Mouse (Mus musculus) embryonic facial prominence, embryonic 15.5 days (tissue): Measurements from ENCODE around the gene Onecut3. TPM values are rescaled to one million over a fixed set of nuclear protein-coding genes. Genes with fewer than 3 reads are reported as not detected.

Experiments
- ATAC-seq: fragments of 200-750 bp; cut with Nextera tagmentation; 2 replicates; pipeline ENCODE4 v1.8.0; 2017; ENCODE audit warnings: low read depth, moderate TSS enrichment; ENCODE audit not compliant: insufficient number of reproducible peaks, low FRiP score, low TSS enrichment
- H3K27ac ChIP-seq: fragments of 300-500 bp; sonication (generic); replicated peaks from 2 replicates; pipeline ENCODE4 v1.5.1; 2015; ENCODE audit warnings: mild to moderate bottlenecking, inconsistent platforms
- H3K27me3 ChIP-seq: fragments of 300-500 bp; sonication (generic); 2 replicates; pipeline ENCODE4 v1.6.1; 2015; ENCODE audit warnings: inconsistent platforms
- H3K36me3 ChIP-seq: fragments of 300-500 bp; sonication (generic); 2 replicates; pipeline ENCODE4 v1.6.1; 2015; ENCODE audit warnings: mild to moderate bottlenecking, inconsistent platforms
- H3K4me1 ChIP-seq: fragments of 300-500 bp; sonication (generic); 2 replicates; pipeline ENCODE4 v1.6.1; 2015; ENCODE audit warnings: inconsistent platforms
- H3K4me2 ChIP-seq: fragments of 300-500 bp; sonication (generic); replicated peaks from 2 replicates; pipeline ENCODE4 v1.6.1; 2015; ENCODE audit warnings: mild to moderate bottlenecking, inconsistent platforms
- H3K4me3 ChIP-seq: fragments of 300-500 bp; sonication (generic); replicated peaks from 2 replicates; pipeline ENCODE4 v1.5.1; 2015; ENCODE audit warnings: mild to moderate bottlenecking, inconsistent platforms
- H3K9ac ChIP-seq: fragments of 300-500 bp; sonication (generic); 2 replicates; pipeline ENCODE4 v1.6.1; 2015; ENCODE audit warnings: inconsistent platforms
- H3K9me3 ChIP-seq: fragments of 300-500 bp; sonication (generic); replicated peaks from 2 replicates; pipeline ENCODE4 v1.6.1; 2016; ENCODE audit warnings: inconsistent platforms
- WGBS: fragments of 180-500 bp; shearing (Covaris S2); methylation state at CpG from one replicate; pipeline ENCODE4 v1.1.7; 2015; 5-methylcytosine and 5-hydroxymethylcytosine counted together
- polyA plus RNA-seq: library from polyadenylated mRNA; unstranded; fragments of >200 nt; fragmentation: Nextera tagmentation; extraction: Ambion mirVana; gene quantifications from 2 replicates; pipeline ENCODE4 v1.2.1, GENCODE M21; 2015

The Onecut3 gene
- polyA plus RNA-seq, result not detected in 2 replicates

GRCm38 (mm10) chr10:80494732-80495131, at the start of gene Onecut3:
TSS of gene Onecut3 (plus strand) at chr10:80494835.
- Histone ChIP-seq H3K36me3 (no peaks in the 10 kb centered on the region), H3K4me1 (peaks cover 39% of the 10 kb centered on the region), H3K4me3 (peak within 1 kb of the TSS; percentile 48), H3K9ac (peak within 1 kb of the TSS; percentile 24; the same call in 1 of the 2 replicates), H3K4me2 (peak within 1 kb of the TSS; percentile 87), H3K27ac (no peak within 1 kb of the TSS), H3K9me3 (no peaks in the 10 kb centered on the region), H3K27me3 (peaks cover 98% of the 10 kb centered on the region)
- ATAC-seq, result 0 out of 2 replicates have a peak, but pooled peaks have one; percentile 7
- under 1% methylated on average over 28 of the region's 42 CpGs for WGBS

DNA sequence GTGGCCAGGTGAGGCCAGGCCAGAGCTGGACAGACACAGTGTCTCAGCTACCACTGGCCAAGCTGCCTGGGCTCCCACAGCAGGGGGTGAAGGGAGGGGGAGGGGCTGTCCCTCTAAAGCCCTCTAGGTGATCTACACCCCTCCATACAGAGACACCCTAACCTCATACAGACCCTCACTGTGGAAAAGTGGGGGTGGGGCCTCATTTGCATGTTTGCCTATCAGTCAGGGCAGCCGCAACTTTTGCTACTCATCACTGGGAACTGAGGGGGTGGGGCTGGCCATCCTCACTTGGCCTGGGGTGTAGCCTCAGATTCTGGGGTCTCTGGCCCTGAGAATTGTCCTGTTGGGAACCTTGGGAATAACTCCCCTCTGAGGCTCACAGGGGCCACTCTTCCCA, 49.6 kb upstream of the Onecut3 start:
- ATAC-seq, result no peak
- Histone ChIP-seq H3K27me3 (peaks cover 13% of the 10 kb centered on the region), H3K36me3 (no peaks in the 10 kb centered on the region), H3K4me3 (no peak overlapping the region), H3K27ac (no peak overlapping the region), H3K4me2 (no peak overlapping the region), H3K9ac (no peak overlapping the region), H3K4me1 (peaks cover 11% of the 10 kb centered on the region; the same call in 1 of the 2 replicates), H3K9me3 (no peaks in the 10 kb centered on the region)
- WGBS, result 35% methylated on average over 1 of the region's 1 CpGs

DNA sequence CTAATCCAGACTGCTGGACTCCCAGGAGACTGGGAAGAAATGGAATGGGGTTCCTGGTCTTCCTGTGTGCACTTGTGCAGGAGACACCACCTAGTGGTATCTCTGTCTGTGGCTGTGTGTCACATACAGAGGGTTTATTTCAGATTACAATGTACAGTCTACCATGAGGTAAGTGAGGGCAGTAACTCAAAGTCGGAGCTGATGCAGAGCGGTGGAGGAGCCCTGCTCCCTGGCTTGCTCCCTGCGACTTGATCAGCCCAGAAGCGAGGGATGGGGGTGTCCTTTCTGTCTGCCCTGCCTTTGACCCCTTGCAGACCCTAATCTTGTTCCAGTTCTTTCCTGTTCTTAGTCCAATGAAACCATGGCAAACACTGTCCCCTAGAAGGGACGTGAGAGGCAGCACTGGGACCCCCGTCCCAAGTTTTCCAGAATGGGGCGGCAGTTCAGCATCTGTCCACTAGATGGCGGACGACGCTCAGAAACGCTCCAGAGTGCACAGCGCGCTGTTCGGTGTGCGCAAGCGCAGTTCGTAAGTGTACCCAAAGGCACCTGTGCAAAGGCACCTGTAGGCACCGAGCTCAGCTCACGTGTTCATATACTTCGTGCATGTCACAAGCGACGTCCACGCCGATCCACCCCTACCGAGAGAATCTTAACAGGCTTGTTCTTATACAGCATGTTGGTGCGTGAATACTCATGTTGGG, 48.6 kb upstream of the Onecut3 start:
- H3K4me3 ChIP-seq, result no peak overlapping the region
- WGBS, result 8% methylated on average over 26 of the region's 26 CpGs
- H3K4me2 ChIP-seq, result peak overlapping the region; percentile 19; the same call in 1 of the 2 replicates
- H3K9me3 ChIP-seq, result no peaks in the 10 kb centered on the region
- H3K4me1 ChIP-seq, result peaks cover 15% of the 10 kb centered on the region
- H3K27ac ChIP-seq, result no peak overlapping the region
- H3K9ac ChIP-seq, result no peak overlapping the region
- H3K36me3 ChIP-seq, result no peaks in the 10 kb centered on the region
- peaks cover 18% of the 10 kb centered on the region for H3K27me3 ChIP-seq
- peak; percentile 35; the same call in 1 of the 2 replicates for ATAC-seq

DNA sequence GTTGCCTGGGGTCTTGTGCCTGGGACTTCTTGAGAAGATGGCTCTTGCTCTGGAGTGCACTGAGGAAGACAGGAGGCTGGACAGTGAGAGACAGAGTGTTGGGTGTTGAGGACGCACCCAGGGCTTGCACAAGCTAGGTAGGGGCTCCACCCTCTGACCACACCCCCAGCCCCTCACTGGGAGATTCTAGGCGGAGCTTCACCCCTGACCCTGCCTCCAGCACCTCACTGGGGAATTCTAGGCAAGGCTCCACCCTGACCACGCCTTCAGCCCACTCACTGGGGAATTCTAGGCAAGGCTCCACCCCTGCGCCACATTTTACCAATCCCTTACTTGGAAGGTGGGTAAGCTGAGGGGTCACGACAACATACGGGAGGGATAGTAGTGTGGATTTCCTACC, 44.0 kb upstream of the Onecut3 start:
- no peak for ATAC-seq
- peaks cover 36% of the 10 kb centered on the region for H3K27me3 ChIP-seq
- 8% methylated on average over 6 of the region's 6 CpGs for WGBS

GRCm38 (mm10) chr10:80453601-80454000, 41.0 kb upstream of the Onecut3 start:
- Histone ChIP-seq H3K4me2 (no peak overlapping the region), H3K4me1 (peaks cover 4% of the 10 kb centered on the region; the same call in 1 of the 2 replicates), H3K9me3 (no peaks in the 10 kb centered on the region), H3K36me3 (no peaks in the 10 kb centered on the region), H3K27me3 (peaks cover 26% of the 10 kb centered on the region), H3K9ac (no peak overlapping the region), H3K4me3 (no peak overlapping the region), H3K27ac (no peak overlapping the region)
- WGBS, result 64% methylated on average over 10 of the region's 10 CpGs
- no peak for ATAC-seq

More for the DNA sequence above, 44.0 kb upstream of the Onecut3 start:
- Histone ChIP-seq H3K9me3 (no peaks in the 10 kb centered on the region), H3K4me3 (no peak overlapping the region), H3K36me3 (no peaks in the 10 kb centered on the region), H3K4me1 (peaks cover 11% of the 10 kb centered on the region), H3K27ac (no peak overlapping the region), H3K4me2 (no peak overlapping the region), H3K9ac (no peak overlapping the region)

DNA sequence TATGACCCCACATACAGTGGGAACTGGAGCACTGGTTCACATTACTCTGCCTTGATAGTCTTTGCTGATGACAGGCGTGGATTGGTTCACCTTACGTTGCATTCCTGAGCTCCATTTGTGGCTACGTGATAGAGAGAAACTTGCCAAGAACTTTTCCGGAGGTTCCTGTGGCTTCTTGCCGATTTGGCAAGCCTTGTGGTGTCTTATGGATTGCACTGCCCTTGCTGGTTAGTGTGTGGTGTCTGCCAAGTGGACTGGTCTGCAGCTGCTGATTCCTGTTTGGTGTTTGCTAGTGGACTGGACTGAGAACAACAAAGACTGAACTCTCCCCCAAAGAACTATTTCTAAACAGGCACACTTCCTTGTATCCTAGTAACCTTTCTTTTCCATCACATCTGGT, 39.9 kb upstream of the Onecut3 start:
- H3K4me2 ChIP-seq, result no peak overlapping the region
- no peak overlapping the region for H3K27ac ChIP-seq
- no peaks in the 10 kb centered on the region for H3K9me3 ChIP-seq
- H3K27me3 ChIP-seq, result peaks cover 23% of the 10 kb centered on the region
- no peak overlapping the region for H3K4me3 ChIP-seq
- no peak overlapping the region for H3K9ac ChIP-seq
- 61% methylated on average over 5 of the region's 5 CpGs for WGBS
- no peak for ATAC-seq
- peaks cover 4% of the 10 kb centered on the region; the same call in 1 of the 2 replicates for H3K4me1 ChIP-seq
- H3K36me3 ChIP-seq, result no peaks in the 10 kb centered on the region

DNA sequence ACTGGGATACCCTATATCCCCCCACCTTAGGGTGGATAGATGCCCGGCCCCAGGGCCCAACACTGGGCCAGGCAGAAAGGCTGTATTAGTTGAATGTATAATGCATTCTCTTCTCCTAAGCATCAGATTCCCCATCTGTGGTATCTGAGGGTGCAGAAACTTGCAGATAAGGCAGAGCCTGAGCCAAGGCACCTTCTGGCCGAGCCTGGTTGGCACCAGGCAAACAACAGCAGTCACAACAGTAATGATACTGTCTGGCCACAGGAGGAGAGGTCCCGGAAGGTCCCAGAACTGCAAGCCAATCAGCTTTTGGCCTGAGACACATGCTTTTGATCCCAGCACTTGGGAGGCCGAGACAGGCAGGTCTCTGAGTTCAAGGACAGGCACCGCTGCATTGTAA, 38.9 kb upstream of the Onecut3 start:
- H3K4me3 ChIP-seq, result no peak overlapping the region
- H3K9ac ChIP-seq, result no peak overlapping the region
- ATAC-seq, result no peak
- H3K9me3 ChIP-seq, result no peaks in the 10 kb centered on the region
- H3K27me3 ChIP-seq, result peaks cover 20% of the 10 kb centered on the region
- no peaks in the 10 kb centered on the region for H3K36me3 ChIP-seq
- WGBS, result 75% methylated on average over 5 of the region's 5 CpGs
- no peak overlapping the region for H3K4me2 ChIP-seq
- peaks cover 2% of the 10 kb centered on the region; the same call in 1 of the 2 replicates for H3K4me1 ChIP-seq
- no peak overlapping the region for H3K27ac ChIP-seq

GRCm38 (mm10) chr10:80459236-80459635, 35.4 kb upstream of the Onecut3 start:
- no peaks in the 10 kb centered on the region for H3K4me1 ChIP-seq
- H3K9me3 ChIP-seq, result no peaks in the 10 kb centered on the region
- WGBS, result 89% methylated on average over 10 of the region's 10 CpGs
- ATAC-seq, result no peak
- no peak overlapping the region for H3K27ac ChIP-seq
- H3K36me3 ChIP-seq, result no peaks in the 10 kb centered on the region
- no peak overlapping the region for H3K9ac ChIP-seq
- no peak overlapping the region for H3K4me2 ChIP-seq
- H3K27me3 ChIP-seq, result 0 out of 2 replicates have a peak, but pooled peaks cover 7% of the 10 kb centered on the region
- no peak overlapping the region for H3K4me3 ChIP-seq

- H3K9ac ChIP-seq, result no peak overlapping the region
- H3K27me3 ChIP-seq, result peaks cover 10% of the 10 kb centered on the region
- no peak overlapping the region for H3K4me2 ChIP-seq
- H3K27ac ChIP-seq, result no peak overlapping the region
- H3K4me1 ChIP-seq, result 0 out of 2 replicates have a peak, but pooled peaks cover 3% of the 10 kb centered on the region
- no peak for ATAC-seq
- WGBS, result 86% methylated on average over 11 of the region's 11 CpGs
- no peak overlapping the region for H3K4me3 ChIP-seq
- H3K36me3 ChIP-seq, result no peaks in the 10 kb centered on the region
- no peaks in the 10 kb centered on the region for H3K9me3 ChIP-seq
Measured at GRCm38 (mm10) chr10:80459671-80460070, 35.0 kb upstream of the Onecut3 start.

DNA sequence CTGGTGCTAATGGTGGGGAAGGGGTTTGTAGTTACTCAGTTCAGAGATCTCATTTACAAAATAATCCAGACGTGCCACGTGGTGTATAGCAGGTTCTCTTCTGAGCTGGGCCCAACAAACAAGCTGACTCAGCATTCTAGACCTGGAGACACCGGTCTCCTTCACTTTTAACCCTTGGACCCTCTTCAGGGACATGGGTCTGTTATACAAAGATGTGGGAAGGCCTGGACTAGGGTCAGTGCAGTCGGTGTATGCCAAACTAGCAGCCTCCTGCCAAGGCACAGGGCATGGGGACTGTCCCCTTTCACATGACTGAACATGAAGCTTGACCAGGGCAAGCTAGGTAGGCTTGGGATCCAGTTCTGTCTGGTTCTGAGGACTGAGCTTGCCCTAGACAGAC, 34.3 kb upstream of the Onecut3 start:
- H3K4me1 ChIP-seq, result 0 out of 2 replicates have a peak, but pooled peaks cover 5% of the 10 kb centered on the region
- ATAC-seq, result no peak
- H3K4me2 ChIP-seq, result no peak overlapping the region
- no peak overlapping the region for H3K9ac ChIP-seq
- H3K4me3 ChIP-seq, result no peak overlapping the region
- no peaks in the 10 kb centered on the region for H3K36me3 ChIP-seq
- H3K27me3 ChIP-seq, result peaks cover 16% of the 10 kb centered on the region
- no peaks in the 10 kb centered on the region for H3K9me3 ChIP-seq
- WGBS, result 56% methylated on average over 4 of the region's 4 CpGs
- H3K27ac ChIP-seq, result no peak overlapping the region

GRCm38 (mm10) chr10:80461346-80461745, 33.3 kb upstream of the Onecut3 start:
- 0 out of 2 replicates have a peak, but pooled peaks cover 5% of the 10 kb centered on the region for H3K4me1 ChIP-seq
- no peak overlapping the region for H3K9ac ChIP-seq
- ATAC-seq, result no peak

More at GRCm38 (mm10) chr10:80461346-80461745, 33.3 kb upstream of the Onecut3 start:
- no peaks in the 10 kb centered on the region for H3K36me3 ChIP-seq
- no peaks in the 10 kb centered on the region for H3K9me3 ChIP-seq
- 55% methylated on average over 7 of the region's 7 CpGs for WGBS
- peaks cover 21% of the 10 kb centered on the region for H3K27me3 ChIP-seq
- no peak overlapping the region for H3K4me2 ChIP-seq
- no peak overlapping the region for H3K4me3 ChIP-seq
- no peak overlapping the region for H3K27ac ChIP-seq
